Mouse (Mus musculus): Measurements from ENCODE around the gene Ppfia4. TPM values are rescaled to one million over a fixed set of nuclear protein-coding genes. Genes with fewer than 3 reads are reported as not detected.

Gene Ppfia4
- polyA plus RNA-seq (2015; fragmentation: Nextera tagmentation; extraction: Ambion mirVana) = 3.5 and 3.7 TPM in 2 replicates

DNA sequence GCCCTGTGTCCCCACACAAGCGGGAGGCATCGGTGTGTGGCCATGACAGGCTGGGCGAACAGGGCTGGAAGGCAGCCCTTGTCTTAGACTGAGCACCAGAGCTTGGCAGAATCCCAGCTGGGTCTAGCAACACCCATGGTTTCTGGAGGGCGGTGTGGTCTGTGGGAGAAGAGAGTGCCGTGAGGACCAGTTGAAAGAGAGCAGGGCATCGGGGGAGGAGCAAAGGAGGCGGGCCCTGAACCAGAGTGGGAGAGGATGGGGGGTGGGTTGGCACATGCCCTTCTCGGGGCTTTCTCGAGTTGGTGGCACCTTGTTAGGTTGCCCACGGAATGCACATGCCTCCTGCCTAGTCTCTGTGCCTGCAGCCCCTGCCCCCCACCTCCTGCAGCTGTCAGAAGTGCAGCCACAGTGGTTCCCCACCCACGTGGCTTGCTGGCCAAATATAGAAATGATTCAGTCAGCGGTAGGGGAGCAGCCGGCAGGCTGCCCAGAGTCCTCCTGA, at the start of gene Ppfia4:
Ppfia4 (minus strand) TSS at position 159 of the 502 bp plus-strand sequence.
- Histone ChIP-seq H3K4me1 (0 out of 2 replicates have a peak, but pooled peaks cover 8% of the 10 kb centered on the region), H3K9ac (no peak within 1 kb of the TSS), H3K9me3 (replicated peaks) (no peaks in the 10 kb centered on the region), H3K36me3 (ENCODE audit: poor library complexity, severe bottlenecking) (no peaks in the 10 kb centered on the region), H3K27me3 (no peaks in the 10 kb centered on the region), H3K4me3 (no peak within 1 kb of the TSS), H3K27ac (no peak within 1 kb of the TSS), H3K4me2 (no peak within 1 kb of the TSS)
- peak; percentile 35; the same call in 1 of the 2 replicates for ATAC-seq
- 53% methylated on average over 13 of the region's 13 CpGs for WGBS

DNA sequence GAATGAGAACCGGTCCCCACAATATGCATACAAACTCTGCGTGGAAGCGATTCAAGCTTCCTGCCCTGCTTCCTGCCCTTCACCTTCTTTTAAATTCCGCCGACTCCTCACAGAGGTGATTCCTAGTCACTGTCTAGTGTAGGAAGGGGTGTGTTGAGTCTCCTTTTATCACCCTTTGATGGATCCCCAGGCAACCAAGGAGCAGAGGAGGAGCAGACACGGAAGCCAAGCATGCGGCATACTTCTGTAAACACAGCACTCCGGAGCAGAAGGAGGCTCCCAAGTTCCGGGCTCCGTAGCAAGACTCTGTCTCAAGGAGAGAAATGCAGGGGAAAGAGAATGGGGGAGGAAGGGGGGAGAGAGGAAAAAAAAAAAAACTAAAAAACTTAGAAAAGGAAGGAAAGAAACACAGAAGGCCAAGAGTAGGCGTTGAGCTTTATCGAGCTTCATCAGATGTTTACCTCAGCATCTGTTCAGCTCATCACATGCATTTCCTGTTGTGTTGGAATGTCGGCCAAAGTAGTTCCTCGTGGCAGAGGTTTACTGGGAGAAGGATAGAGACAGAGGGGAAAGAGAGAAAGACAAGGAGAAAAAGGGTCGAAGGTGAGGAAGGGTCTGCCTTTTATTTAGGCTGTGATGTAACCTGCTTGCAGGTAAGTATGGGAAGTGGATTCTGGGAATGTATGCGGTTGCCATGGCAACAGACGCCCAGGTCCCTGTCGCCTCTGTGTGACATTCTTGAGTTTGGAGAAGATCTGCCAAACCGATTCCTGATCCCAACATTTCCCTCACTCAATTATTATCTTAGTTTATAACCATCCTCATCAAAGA, 49.3 kb upstream of the Ppfia4 start:
- H3K9ac ChIP-seq = 0 out of 2 replicates have a peak overlapping the region, but pooled peaks have one; percentile 34
- no peaks in the 10 kb centered on the region for H3K36me3 ChIP-seq (ENCODE audit: poor library complexity, severe bottlenecking)
- ATAC-seq = no peak
- peak overlapping the region; percentile 54 for H3K4me2 ChIP-seq
- H3K27me3 ChIP-seq = peaks cover 3% of the 10 kb centered on the region; the same call in 1 of the 2 replicates
- WGBS = 16% methylated on average over 19 of the region's 19 CpGs
- no peak overlapping the region for H3K27ac ChIP-seq
- H3K9me3 ChIP-seq (replicated peaks) = no peaks in the 10 kb centered on the region
- peaks cover 10% of the 10 kb centered on the region; the same call in 1 of the 2 replicates for H3K4me1 ChIP-seq
- peak overlapping the region; percentile 23 for H3K4me3 ChIP-seq

DNA sequence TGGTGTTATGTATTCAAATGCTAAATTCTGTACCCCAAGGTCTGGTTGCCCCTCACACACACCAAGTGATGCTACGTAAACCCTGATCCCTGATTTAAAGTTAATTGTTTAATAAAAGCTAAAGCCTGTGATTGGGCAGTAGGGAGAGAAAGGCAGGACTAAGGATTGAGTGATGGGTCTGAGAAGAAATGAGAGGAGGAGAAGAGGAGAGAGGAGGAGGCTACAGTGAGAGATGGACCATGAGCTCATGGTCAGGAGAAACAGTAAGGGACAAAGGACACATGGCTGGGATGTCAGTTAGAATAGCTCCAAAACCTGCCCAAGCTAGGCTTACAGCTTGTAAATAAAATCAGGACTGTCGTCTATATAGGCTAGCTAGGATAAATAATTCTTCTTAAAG, 48.3 kb upstream of the Ppfia4 start:
- Histone ChIP-seq H3K36me3 (ENCODE audit: poor library complexity, severe bottlenecking) (no peaks in the 10 kb centered on the region), H3K4me3 (no peak overlapping the region), H3K4me1 (peaks cover 10% of the 10 kb centered on the region; the same call in 1 of the 2 replicates), H3K9ac (no peak overlapping the region), H3K4me2 (no peak overlapping the region), H3K27ac (no peak overlapping the region), H3K27me3 (peaks cover 3% of the 10 kb centered on the region; the same call in 1 of the 2 replicates), H3K9me3 (replicated peaks) (no peaks in the 10 kb centered on the region)
- 87% methylated on average over 2 of the region's 2 CpGs for WGBS
- no peak for ATAC-seq

DNA sequence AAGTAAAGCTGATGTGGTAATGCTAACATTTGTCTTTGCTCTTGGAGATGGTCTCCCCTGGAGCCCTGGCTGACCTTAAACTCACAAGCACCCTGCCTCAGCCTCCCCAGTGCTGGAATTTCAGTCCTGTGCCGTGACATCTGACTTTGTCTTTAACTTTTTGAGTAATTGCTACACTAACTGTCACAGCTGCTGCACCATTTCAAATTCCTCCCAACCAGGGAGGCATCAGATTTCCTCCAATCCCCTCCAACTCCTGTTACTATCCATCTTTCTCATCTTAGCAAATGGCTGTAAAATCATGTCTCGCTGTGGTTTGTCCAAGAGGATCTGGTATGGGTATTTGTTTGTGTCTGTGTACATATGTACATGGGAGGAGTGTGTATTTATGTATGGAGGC, 41.4 kb upstream of the Ppfia4 start:
- WGBS = 80% methylated on average over 2 of the region's 2 CpGs
- H3K4me3 ChIP-seq = no peak overlapping the region
- no peak for ATAC-seq
- no peak overlapping the region for H3K27ac ChIP-seq
- H3K9me3 ChIP-seq (replicated peaks) = 0 out of 2 replicates have a peak, but pooled peaks cover 5% of the 10 kb centered on the region
- H3K9ac ChIP-seq = no peak overlapping the region
- no peaks in the 10 kb centered on the region for H3K4me1 ChIP-seq
- H3K36me3 ChIP-seq (ENCODE audit: poor library complexity, severe bottlenecking) = no peaks in the 10 kb centered on the region
- no peaks in the 10 kb centered on the region for H3K27me3 ChIP-seq
- H3K4me2 ChIP-seq = no peak overlapping the region

DNA sequence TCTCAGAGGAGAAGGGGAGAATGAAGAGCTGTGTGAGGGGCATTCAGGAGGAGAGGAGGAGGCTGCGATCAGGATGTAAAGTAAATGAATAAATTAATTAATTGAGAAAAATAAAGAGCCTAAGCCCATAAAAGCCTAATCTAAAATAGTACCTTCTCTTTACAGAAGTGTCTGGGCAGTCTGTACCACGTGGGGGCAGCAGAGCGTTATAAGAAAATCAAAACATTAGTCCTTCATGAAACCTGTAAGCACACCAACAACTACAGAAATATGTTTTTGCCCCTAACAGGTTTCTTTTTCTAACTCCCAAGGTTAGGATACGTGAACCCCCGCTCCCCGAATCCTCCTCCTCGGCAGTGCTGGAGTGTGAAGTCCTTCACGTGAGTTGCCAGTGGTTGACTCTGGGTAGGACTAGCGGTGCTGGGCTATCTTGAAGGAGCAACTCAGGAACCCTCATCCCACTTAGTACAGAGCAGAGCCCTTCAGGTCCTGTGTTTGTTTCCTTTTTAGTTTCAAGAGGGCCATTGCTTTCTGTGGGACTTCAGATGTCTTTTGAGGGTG, 36.1 kb upstream of the Ppfia4 start:
- 55% methylated on average over 9 of the region's 9 CpGs for WGBS
- no peaks in the 10 kb centered on the region for H3K27me3 ChIP-seq
- no peak for ATAC-seq

DNA sequence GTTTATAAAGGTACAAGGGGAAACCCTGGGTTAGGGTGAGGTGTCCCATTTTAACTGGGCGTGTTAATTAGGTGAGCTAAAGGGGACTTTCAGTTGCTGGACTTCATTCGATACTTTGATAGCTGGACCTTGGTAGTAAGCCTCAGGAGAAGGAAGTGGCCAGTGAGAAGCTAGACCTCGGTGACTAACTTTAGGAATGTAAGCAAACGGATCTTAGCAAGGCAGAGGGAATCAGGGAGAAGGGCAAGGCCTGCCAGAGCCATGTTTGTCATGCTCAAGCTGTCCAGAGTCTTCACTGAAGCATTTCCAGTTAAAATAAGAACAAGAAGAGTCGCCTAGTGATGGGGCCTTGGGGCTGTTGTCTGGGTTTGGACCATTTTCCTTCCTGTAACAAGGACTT, 32.8 kb upstream of the Ppfia4 start:
- no peaks in the 10 kb centered on the region for H3K36me3 ChIP-seq (ENCODE audit: poor library complexity, severe bottlenecking)
- H3K4me3 ChIP-seq = no peak overlapping the region
- no peaks in the 10 kb centered on the region for H3K27me3 ChIP-seq
- WGBS = 70% methylated on average over 5 of the region's 5 CpGs
- H3K4me1 ChIP-seq = peaks cover 12% of the 10 kb centered on the region
- no peak overlapping the region for H3K27ac ChIP-seq
- no peak overlapping the region for H3K9ac ChIP-seq
- ATAC-seq = no peak
- no peak overlapping the region for H3K4me2 ChIP-seq
- H3K9me3 ChIP-seq (replicated peaks) = 0 out of 2 replicates have a peak, but pooled peaks cover under 1% of the 10 kb centered on the region

More for the DNA sequence above, 36.1 kb upstream of the Ppfia4 start:
- H3K9ac ChIP-seq = no peak overlapping the region
- H3K9me3 ChIP-seq (replicated peaks) = 0 out of 2 replicates have a peak, but pooled peaks cover 5% of the 10 kb centered on the region
- H3K4me1 ChIP-seq = no peaks in the 10 kb centered on the region
- no peak overlapping the region for H3K4me2 ChIP-seq
- H3K4me3 ChIP-seq = no peak overlapping the region
- no peaks in the 10 kb centered on the region for H3K36me3 ChIP-seq (ENCODE audit: poor library complexity, severe bottlenecking)
- no peak overlapping the region for H3K27ac ChIP-seq

DNA sequence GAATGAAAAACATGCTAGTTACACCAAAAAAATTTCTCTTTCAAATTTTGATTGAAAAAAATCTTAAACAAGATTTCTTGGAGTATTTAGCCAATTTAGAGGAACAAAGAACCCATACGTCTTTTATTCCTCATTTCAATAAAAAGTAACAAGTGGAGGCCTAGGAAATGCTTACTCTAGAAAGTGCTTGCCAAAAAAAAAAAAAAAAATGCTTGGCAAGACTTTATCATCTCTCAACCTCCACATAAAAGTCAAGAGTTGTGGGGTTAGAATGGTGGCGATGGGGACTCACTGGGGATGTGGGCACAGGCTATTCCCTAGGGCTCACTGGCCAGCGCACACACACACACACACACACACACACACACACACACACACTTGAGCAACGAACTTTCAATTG, 30.5 kb upstream of the Ppfia4 start:
- H3K4me2 ChIP-seq = no peak overlapping the region
- 82% methylated on average over 4 of the region's 4 CpGs for WGBS

DNA sequence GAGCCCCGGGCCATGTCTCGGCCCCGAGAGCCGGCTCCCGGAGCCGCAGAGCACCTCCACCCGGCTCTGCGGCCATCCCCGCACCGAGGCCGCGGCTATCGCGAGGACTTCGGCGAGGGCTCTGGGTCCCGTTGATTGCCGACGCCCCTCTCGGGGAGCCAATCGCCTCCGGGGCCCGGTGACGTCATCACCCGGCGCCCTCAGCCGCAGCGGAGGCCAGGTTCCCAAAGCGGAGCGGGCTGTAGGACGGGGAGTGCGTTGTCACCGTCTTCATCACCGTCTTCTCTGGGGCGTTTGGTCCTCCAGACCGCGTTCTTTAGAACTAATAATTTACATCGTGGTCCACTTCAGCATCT, 29.1 kb upstream of the Ppfia4 start, which contains the start of gene Tmem183a:
Tmem183a (minus strand) TSS at position 123 of the 356 bp plus-strand sequence.
- no peaks in the 10 kb centered on the region for H3K27me3 ChIP-seq
- H3K9me3 ChIP-seq (replicated peaks) = no peaks in the 10 kb centered on the region
- peaks cover 25% of the 10 kb centered on the region for H3K36me3 ChIP-seq (ENCODE audit: poor library complexity, severe bottlenecking)
- H3K4me1 ChIP-seq = peaks cover 20% of the 10 kb centered on the region
- H3K4me3 ChIP-seq = peak within 1 kb of the TSS; percentile 89
- ATAC-seq = peak; percentile 99
- peak within 1 kb of the TSS; percentile 93 for H3K9ac ChIP-seq
- peak within 1 kb of the TSS; percentile 86 for H3K4me2 ChIP-seq
- under 1% methylated on average over 38 of the region's 38 CpGs for WGBS
- peak within 1 kb of the TSS; percentile 75 for H3K27ac ChIP-seq

More for the DNA sequence above, 30.5 kb upstream of the Ppfia4 start:
- ATAC-seq = no peak
- no peak overlapping the region for H3K27ac ChIP-seq
- no peak overlapping the region for H3K4me3 ChIP-seq
- H3K9me3 ChIP-seq (replicated peaks) = no peaks in the 10 kb centered on the region
- no peak overlapping the region for H3K9ac ChIP-seq
- peaks cover 14% of the 10 kb centered on the region for H3K36me3 ChIP-seq (ENCODE audit: poor library complexity, severe bottlenecking)
- H3K4me1 ChIP-seq = peaks cover 20% of the 10 kb centered on the region
- no peaks in the 10 kb centered on the region for H3K27me3 ChIP-seq

DNA sequence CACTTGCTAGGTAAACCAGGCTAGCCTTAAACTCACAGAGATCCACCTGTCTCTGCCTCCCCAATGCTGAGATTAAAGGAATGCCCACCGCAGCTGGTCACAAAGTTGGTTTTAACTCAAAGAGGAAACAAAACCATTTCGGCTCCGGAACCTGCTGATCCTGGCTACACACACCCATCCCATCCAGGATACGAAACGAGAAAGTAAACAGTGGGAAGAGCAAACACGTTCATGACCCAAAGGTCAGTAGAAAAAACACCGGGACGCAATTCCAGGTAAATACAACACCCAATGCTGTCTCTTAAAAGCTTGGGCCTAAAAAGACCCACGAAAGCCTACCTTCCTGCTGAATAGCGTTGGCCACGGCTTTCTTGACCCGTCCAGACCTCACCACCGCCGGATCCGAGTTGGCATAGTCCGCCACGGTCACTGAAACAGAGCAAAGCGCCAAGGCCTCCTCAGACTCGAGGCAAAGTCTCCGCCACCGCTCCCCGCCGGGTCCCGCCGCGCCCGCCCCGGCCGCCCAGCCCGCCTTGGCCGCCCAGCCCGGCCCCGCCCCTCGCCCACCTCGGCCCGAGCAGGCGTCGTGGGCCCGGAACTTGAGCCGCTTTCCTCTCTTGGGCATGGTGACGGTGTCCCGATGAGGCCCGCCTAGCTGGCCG, 28.6 kb upstream of the Ppfia4 start:
- Histone ChIP-seq H3K4me3 (peak overlapping the region; percentile 89), H3K36me3 (ENCODE audit: poor library complexity, severe bottlenecking) (peaks cover 28% of the 10 kb centered on the region), H3K9ac (peak overlapping the region; percentile 93), H3K4me1 (peaks cover 20% of the 10 kb centered on the region), H3K27me3 (no peaks in the 10 kb centered on the region), H3K27ac (peak overlapping the region; percentile 75), H3K4me2 (peak overlapping the region; percentile 86), H3K9me3 (replicated peaks) (no peaks in the 10 kb centered on the region)
- 3% methylated on average over 44 of the region's 44 CpGs for WGBS
- peak; percentile 91 for ATAC-seq

DNA sequence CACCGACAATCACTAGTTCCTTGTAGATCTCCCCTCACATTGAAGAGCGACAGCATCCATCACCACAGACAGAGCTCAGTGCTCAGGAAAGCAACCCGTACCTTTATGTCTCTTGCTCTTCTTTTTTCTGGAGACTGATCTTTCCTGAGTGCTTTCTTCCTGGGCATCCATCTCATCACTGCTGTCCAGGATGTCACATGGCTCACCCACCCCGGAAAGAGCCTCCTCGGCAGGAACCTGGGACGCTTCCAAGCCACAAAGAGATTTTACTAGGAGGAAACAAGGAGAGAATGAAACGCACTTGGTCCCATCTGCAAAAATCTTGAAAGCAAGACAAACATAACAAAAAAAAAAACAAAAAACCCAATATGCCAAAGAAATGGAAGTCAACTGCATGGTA, 27.9 kb upstream of the Ppfia4 start:
- Histone ChIP-seq H3K4me1 (peaks cover 20% of the 10 kb centered on the region), H3K9ac (peak overlapping the region; percentile 93), H3K9me3 (replicated peaks) (no peaks in the 10 kb centered on the region), H3K27me3 (no peaks in the 10 kb centered on the region), H3K4me2 (peak overlapping the region; percentile 86), H3K36me3 (ENCODE audit: poor library complexity, severe bottlenecking) (peaks cover 34% of the 10 kb centered on the region), H3K27ac (no peak overlapping the region), H3K4me3 (peak overlapping the region; percentile 89)
- WGBS = 80% methylated on average over 7 of the region's 7 CpGs
- no peak for ATAC-seq

DNA sequence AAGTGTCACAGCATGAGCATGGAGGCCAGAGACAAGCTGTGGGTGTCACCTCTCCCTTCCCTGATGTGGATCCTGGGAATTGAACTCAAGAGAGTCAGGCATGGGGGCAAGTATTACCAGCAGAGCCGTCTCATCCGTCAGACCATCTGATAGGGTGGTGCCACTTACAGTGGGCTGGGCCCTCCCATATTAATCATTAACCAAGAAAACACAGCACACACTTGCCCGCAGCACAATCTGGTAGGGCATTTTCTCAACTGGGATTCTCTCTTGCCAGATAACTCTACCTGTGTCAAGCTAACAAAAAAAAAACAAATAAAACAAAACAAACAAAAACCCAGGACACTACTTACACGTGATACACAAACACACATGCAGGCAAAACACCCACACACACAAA, 24.7 kb upstream of the Ppfia4 start:
- H3K36me3 ChIP-seq (ENCODE audit: poor library complexity, severe bottlenecking) = peaks cover 66% of the 10 kb centered on the region
- 92% methylated on average over 4 of the region's 4 CpGs for WGBS
- H3K4me2 ChIP-seq = no peak overlapping the region
- no peak overlapping the region for H3K4me3 ChIP-seq
- H3K9ac ChIP-seq = no peak overlapping the region
- H3K9me3 ChIP-seq (replicated peaks) = no peaks in the 10 kb centered on the region
- no peak for ATAC-seq
- H3K27ac ChIP-seq = no peak overlapping the region
- peaks cover 19% of the 10 kb centered on the region for H3K4me1 ChIP-seq
- H3K27me3 ChIP-seq = no peaks in the 10 kb centered on the region

DNA sequence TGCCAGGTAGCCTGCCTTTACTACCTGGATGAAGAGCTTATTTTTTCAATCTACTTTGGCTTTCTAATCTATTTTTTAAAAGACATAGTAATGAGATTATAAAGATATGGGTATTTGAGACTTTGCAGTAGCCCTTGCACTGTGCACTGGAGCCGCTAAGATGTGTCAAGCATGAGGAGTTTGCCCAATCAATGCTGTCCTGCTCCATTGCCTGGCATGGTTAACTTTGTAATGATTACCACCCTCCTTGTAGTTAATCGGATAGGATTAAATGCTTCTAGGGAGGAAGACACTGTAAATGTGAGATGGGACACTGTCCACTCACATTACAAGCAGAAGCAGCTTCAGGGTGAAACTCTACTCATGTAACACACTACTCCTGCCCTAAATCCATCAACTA, 20.6 kb upstream of the Ppfia4 start:
- no peaks in the 10 kb centered on the region for H3K27me3 ChIP-seq
- no peak overlapping the region for H3K4me3 ChIP-seq
- H3K9me3 ChIP-seq (replicated peaks) = no peaks in the 10 kb centered on the region
- H3K36me3 ChIP-seq (ENCODE audit: poor library complexity, severe bottlenecking) = peaks cover 88% of the 10 kb centered on the region
- H3K27ac ChIP-seq = no peak overlapping the region
- ATAC-seq = no peak
- H3K4me2 ChIP-seq = no peak overlapping the region
- no peaks in the 10 kb centered on the region for H3K4me1 ChIP-seq
- 93% methylated on average over 2 of the region's 2 CpGs for WGBS
- H3K9ac ChIP-seq = no peak overlapping the region
